Comparison of ENCODE assay signal across 8 mouse cellular contexts in genomic region chr11:62731311-62732021, GRCm38 (mm10). TPM values are rescaled to one million over a fixed set of nuclear protein-coding genes. Genes with fewer than 3 reads are reported as not detected.
A peak's percentile ranks its signal among the peaks of the same experiment; 100 is the strongest.
DNase-seq lines count a peak whose midpoint lies in the region; TF ChIP-seq lines count a peak whose summit lies in the region.

Gene Zfp287 (minus strand): TSS chr11:62731905.

- H3K36me3 ChIP-seq in macrophage (ENCODE audit: inconsistent target): 0 out of 2 replicates have a peak, but pooled peaks cover 4% of the 10 kb centered on the region

- H3K27ac ChIP-seq in left cerebral cortex, adult 2 months: peak within 1 kb of the TSS; percentile 89
- H3K27ac ChIP-seq in macrophage: no peak within 1 kb of the TSS

- WGBS in macrophage (ENCODE audit: missing documents): 3% methylated on average over 48 of the region's 48 CpGs

- H3K4me3 ChIP-seq in left cerebral cortex, adult 2 months: peak within 1 kb of the TSS; percentile 59
- H3K4me3 ChIP-seq in macrophage (ENCODE audit: inconsistent target): peak within 1 kb of the TSS; percentile 39

- peak; percentile 92 for DNase-seq in R1 (ENCODE audit: low read depth, low spot score)
- peak; percentile 92 to 94 for DNase-seq in cerebellum, postnatal 36 days
- peak; percentile 64 to 78 for DNase-seq in gastrocnemius, adult 8-10 months (ENCODE audit: low spot score in 2 of 2)
- peak; percentile 83 for DNase-seq in hindlimb bud, embryonic 11.5 days (ENCODE audit: extremely low spot score, low read depth, low spot score)
- DNase-seq in left cerebral cortex, adult 2 months (ENCODE audit: extremely low spot score in 1 of 2, low spot score in 2 of 2): peak; percentile 91 to 93
- DNase-seq in right cerebral cortex, adult 18-20 months: peak; percentile 95
- DNase-seq in urinary bladder, adult 2 months (ENCODE audit: low spot score): peak; percentile 71

- H3K79me2 ChIP-seq in macrophage (ENCODE audit: inconsistent target): no peaks in the 10 kb centered on the region

- intact Hi-C loops in left cerebral cortex, adult 2 months (cut with DNase I): no loop called here

- peak; percentile 3; the same call in 1 of the 2 replicates for TF ChIP-seq CTCF in left cerebral cortex, adult 2 months (IDR thresholded peaks at IDR 0.05)

RNA-seq across cellular contexts. Expression of gene Zfp287, which starts in this region (rescaled TPM):
- total RNA-seq in gastrocnemius, adult 8-10 months (2022): 1 to 10 TPM in 1 of 4 experiments, under 1 TPM in 3; 0.48 to 1.4 (median 0.73) TPM
- 10 to 100 TPM; 16.2 to 17.3 TPM for total RNA-seq in left cerebral cortex, adult 2 months (2021)
- total RNA-seq in macrophage (2018; cell fraction: chromatin; rRNA removed): 10 to 100 TPM in 23 of 26 experiments, 1 to 10 TPM in 3; 6.4 to 28.4 (median 15.5) TPM
- 1 to 10 TPM; 1.0 to 4.7 (median 2.8) TPM for total RNA-seq in macrophage (2018; cell fraction: cytosol; rRNA removed)
- total RNA-seq in macrophage (2018; cell fraction: nucleus; rRNA removed): 10 to 100 TPM in 14 of 26 experiments, 1 to 10 TPM in 12; 4.2 to 19.0 (median 10.3) TPM
- 2.3 to 2.4 TPM (median 2.4 TPM) in 3 replicates for polyA plus RNA-seq in macrophage (2018)
- 5.4 and 6.5 TPM in 2 replicates for polyA plus RNA-seq in urinary bladder, adult 2 months (2012; rRNA removed)

Comparison
In these comparisons a context has a peak if more than half of its experiments do, and no peak if none do; other contexts are left out.
1. RNA of gene Zfp287 (total RNA-seq): 16.2 to 17.3 TPM in left cerebral cortex, adult 2 months; 0.48 to 1.4 TPM in gastrocnemius, adult 8-10 months; every median in the first group is over 4 times any median in the second.
2. Peak in every context shown above with its lines, with median percentiles within 50 percentile points of each other: DNase-seq.